20 mouse cellular contexts compared by ENCODE assay signal in the genomic region with DNA sequence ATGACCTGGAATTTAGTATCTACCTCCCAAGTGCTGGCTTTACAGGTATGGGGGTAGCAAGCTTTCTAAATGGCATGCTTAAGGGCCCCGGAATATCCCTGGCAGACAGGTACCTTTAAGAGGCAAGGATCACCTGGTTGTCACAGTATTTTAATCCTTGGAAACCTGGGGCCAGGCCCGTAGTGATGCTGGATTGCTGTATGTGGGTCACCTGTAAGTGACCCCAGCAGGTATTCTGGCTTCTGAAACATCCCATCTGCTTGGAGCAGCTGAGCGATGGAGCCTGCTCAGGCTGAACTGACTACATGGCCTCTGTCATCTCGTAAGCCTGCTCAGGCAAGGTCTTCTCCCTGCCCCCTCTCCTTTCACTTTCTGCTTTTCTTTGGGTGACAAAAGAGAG.
A peak's percentile ranks its signal among the peaks of the same experiment; 100 is the strongest.
DNase-seq lines count a peak whose midpoint lies in the region; ATAC-seq and TF ChIP-seq lines count a peak whose summit lies in the region.
"Had no signal": no experiment of that assay in that cellular context is flagged by ENCODE, and none has a peak within 500 bp of the region (broad histone marks: within the 10 kb centered on the region; RNA-seq: fewer than 3 reads in every experiment).

No protein-coding gene starts in this region.

- H3K79me2 ChIP-seq in CH12.LX (replicated peaks; ENCODE audit: control insufficient read depth, extremely low read depth, insufficient read depth, poor library complexity, severe bottlenecking): no peaks in the 10 kb centered on the region

- no peak for DNase-seq in CH12.LX (ENCODE audit: extremely low read depth)
- peak; percentile 72 for DNase-seq in cerebellum, adult 11 months
- DNase-seq in cerebellum, adult 8-10 months: peak; percentile 72
- DNase-seq in cerebellum, postnatal 14 days: peak; percentile 82 to 85
- no peak for DNase-seq in gastrocnemius, postnatal 36 days
- DNase-seq in layer of hippocampus, postnatal 25 days (ENCODE audit: extremely low spot score in 1 of 2, low spot score in 1 of 2): no peak
- DNase-seq: adrenal gland, adult 2 months; adrenal gland, postnatal 25 days; gastrocnemius, postnatal 10 days; heart, adult 2 months; heart, postnatal 14 days; kidney, adult 18-20 months had no signal

- no peak overlapping the region for H3K27ac ChIP-seq in CH12.LX (ENCODE audit: insufficient read depth, low read depth)
- H3K27ac ChIP-seq in forebrain, embryonic 12.5 days: no peak overlapping the region
- H3K27ac ChIP-seq: embryonic facial prominence, embryonic 13.5 days; forebrain, embryonic 15.5 days; heart, adult 2 months; heart, embryonic 15.5 days; hindbrain, embryonic 10.5 days; hindbrain, embryonic 14.5 days; intestine, embryonic 15.5 days had no signal

- dilution Hi-C loops in CH12.LX (cut with MboI; ENCODE audit: extremely low pct_ligation_motif_present, extremely low pct_unique_long_range_greater_than_20kb, low sequenced_read_pairs): no loop called here

- TF ChIP-seq RAD21 in CH12.LX (IDR thresholded peaks at IDR 0.05; ENCODE audit: low read depth, low read length): no peak

- no peak for TF ChIP-seq POLR2A in CH12.LX (IDR thresholded peaks at IDR 0.05; ENCODE audit: low read depth, low read length)

- peaks cover 0 to 3% of the 10 kb centered on the region in 2 experiments; a peak in 1 of 4 replicates for H3K4me1 ChIP-seq in CH12.LX (ENCODE audit: control insufficient read depth in 1 of 2, insufficient read depth in 2 of 2)
- H3K4me1 ChIP-seq in forebrain, embryonic 12.5 days: peaks cover 14% of the 10 kb centered on the region
- H3K4me1 ChIP-seq: embryonic facial prominence, embryonic 13.5 days had no signal

- TF ChIP-seq CTCF in CH12.LX (conservative IDR thresholded peaks at IDR 0.05 in 1 of 2, IDR thresholded peaks at IDR 0.05 in 1 of 2; ENCODE audit: low read depth in 2 of 2, low read length in 2 of 2): no peak

- no peak for TF ChIP-seq EP300 in CH12.LX (IDR thresholded peaks at IDR 0.05; ENCODE audit: low read length)

- H3K9me3 ChIP-seq in CH12.LX (replicated peaks; ENCODE audit: low read length): no peaks in the 10 kb centered on the region
- H3K9me3 ChIP-seq in forebrain, embryonic 12.5 days: no peaks in the 10 kb centered on the region
- H3K9me3 ChIP-seq: embryonic facial prominence, embryonic 13.5 days; forebrain, embryonic 15.5 days; heart, embryonic 15.5 days; hindbrain, embryonic 10.5 days; intestine, embryonic 15.5 days had no signal

- intact Hi-C loops in gastrocnemius, postnatal 36 days (cut with DNase I): no loop called here

- in situ Hi-C loops in CH12.LX (cut with MboI; ENCODE audit: low pct_ligation_motif_present, low pct_unique_long_range_greater_than_20kb, low sequenced_read_pairs): loop anchor here (25.0 kb wide), 2 partner anchors 239 to 414 kb away; a partner anchor contains a TSS

- no peak for ATAC-seq in forebrain, embryonic 12.5 days (ENCODE audit: low FRiP score)
- ATAC-seq: forebrain, embryonic 15.5 days; intestine, embryonic 15.5 days had no signal

- 73% methylated on average over 4 of the region's 4 CpGs for WGBS in forebrain, embryonic 12.5 days

- peaks cover 85% of the 10 kb centered on the region for H3K27me3 ChIP-seq in CH12.LX (replicated peaks)
- H3K27me3 ChIP-seq in forebrain, embryonic 12.5 days: peaks cover 32% of the 10 kb centered on the region; the same call in 1 of the 2 replicates
- H3K27me3 ChIP-seq: forebrain, embryonic 15.5 days had no signal

- peak overlapping the region; percentile 8; the same call in 1 of the 2 replicates for H3K4me2 ChIP-seq in CH12.LX (ENCODE audit: insufficient read depth, low read depth, poor library complexity, severe bottlenecking)
- no peak overlapping the region for H3K4me2 ChIP-seq in forebrain, embryonic 12.5 days
- H3K4me2 ChIP-seq: embryonic facial prominence, embryonic 13.5 days; forebrain, embryonic 15.5 days; heart, embryonic 11.5 days; heart, embryonic 15.5 days; hindbrain, embryonic 14.5 days; intestine, embryonic 15.5 days had no signal

- no peaks in the 10 kb centered on the region for H3K36me3 ChIP-seq in CH12.LX (replicated peaks in 1 of 2; ENCODE audit: control insufficient read depth in 1 of 2, insufficient read depth in 1 of 2, low read length in 1 of 2)
- no peaks in the 10 kb centered on the region for H3K36me3 ChIP-seq in forebrain, embryonic 12.5 days (replicated peaks)
- H3K36me3 ChIP-seq: embryonic facial prominence, embryonic 13.5 days; forebrain, embryonic 15.5 days; heart, embryonic 15.5 days; hindbrain, embryonic 10.5 days; intestine, embryonic 15.5 days had no signal

- H3K4me3 ChIP-seq in CH12.LX (replicated peaks in 1 of 3; ENCODE audit: low read depth in 2 of 3, low read length in 2 of 3, poor library complexity in 1 of 3): no peak overlapping the region
- H3K4me3 ChIP-seq in forebrain, embryonic 12.5 days (replicated peaks): no peak overlapping the region
- H3K4me3 ChIP-seq: embryonic facial prominence, embryonic 13.5 days; forebrain, embryonic 15.5 days; heart, adult 2 months; heart, embryonic 15.5 days; hindbrain, embryonic 10.5 days; intestine, embryonic 15.5 days had no signal

- no peak overlapping the region for H3K9ac ChIP-seq in CH12.LX (ENCODE audit: insufficient read depth, low read depth)
- H3K9ac ChIP-seq in forebrain, embryonic 12.5 days: no peak overlapping the region
- H3K9ac ChIP-seq: embryonic facial prominence, embryonic 13.5 days; forebrain, embryonic 15.5 days; heart, embryonic 15.5 days; hindbrain, embryonic 14.5 days; intestine, embryonic 15.5 days had no signal

TF ChIP-seq in CH12.LX, 34 proteins besides CTCF, POLR2A, EP300 and RAD21:
- TF ChIP-seq PAX5 (IDR thresholded peaks at IDR 0.05; ENCODE audit: low read length): no peak
- no peak for TF ChIP-seq ETS1 (conservative IDR thresholded peaks at IDR 0.05; ENCODE audit: low read depth, low read length)
- TF ChIP-seq MEF2A (IDR thresholded peaks at IDR 0.05; ENCODE audit: borderline replicate concordance, low read depth, low read length): no peak
- no peak for TF ChIP-seq BHLHE40 (IDR thresholded peaks at IDR 0.05; ENCODE audit: low read depth, low read length)
TF ChIP-seq in CH12.LX: peak in this region for 0.

Comparison
In these comparisons a context has a peak if more than half of its experiments do, and no peak if none do; other contexts are left out.
1. DNase-seq: peak in cerebellum, adult 11 months (single experiment), cerebellum, adult 8-10 months (single experiment) and cerebellum, postnatal 14 days (2 of 2); none in CH12.LX (single experiment), gastrocnemius, postnatal 36 days (0 of 2) and layer of hippocampus, postnatal 25 days (0 of 2).